12 mouse cellular contexts compared by ENCODE assay signal in the genomic region with DNA sequence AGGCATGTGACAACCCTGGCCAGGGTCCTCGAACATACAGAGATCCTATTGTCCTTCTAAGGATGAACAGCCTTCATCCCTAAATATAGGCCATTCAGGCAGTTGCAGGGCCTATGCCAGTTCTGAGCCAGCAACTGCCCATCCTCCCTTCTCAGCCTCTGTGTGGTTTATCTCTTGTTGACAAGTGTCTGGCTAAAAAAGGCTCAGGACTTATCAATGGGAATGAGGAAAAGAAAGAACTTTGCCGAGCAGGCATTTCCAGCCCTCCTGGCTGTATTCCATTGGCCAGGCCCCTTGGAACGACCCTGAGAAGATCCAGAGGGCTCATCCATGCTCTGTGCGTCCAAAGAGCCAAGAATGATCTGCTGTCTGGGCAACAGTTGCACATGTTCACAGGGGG. TPM values are rescaled to one million over a fixed set of nuclear protein-coding genes. Genes with fewer than 3 reads are reported as not detected.
A peak's percentile ranks its signal among the peaks of the same experiment; 100 is the strongest.
DNase-seq lines count a peak whose midpoint lies in the region; ATAC-seq lines count a peak whose summit lies in the region.
"Had no signal": no experiment of that assay in that cellular context is flagged by ENCODE, and none has a peak within 500 bp of the region (broad histone marks: within the 10 kb centered on the region; RNA-seq: fewer than 3 reads in every experiment).

No protein-coding gene starts in this region.

- no peak overlapping the region for H3K4me3 ChIP-seq in heart, embryonic 14.5 days (ENCODE audit: control insufficient read depth in 1 of 2, insufficient read depth in 1 of 2, low read depth in 1 of 2, low read length in 2 of 2)

- no peaks in the 10 kb centered on the region for H3K9me3 ChIP-seq in heart, embryonic 14.5 days (ENCODE audit: control insufficient read depth, low read length)

- peak; percentile 89 for ATAC-seq in heart, embryonic 14.5 days (ENCODE audit: insufficient number of reproducible peaks, insufficient read depth, low FRiP score, low read depth)
- ATAC-seq: inflammation-experienced regulatory T-cells, adult 6 months; midbrain, embryonic 16.5 days had no signal

- H3K27ac ChIP-seq in heart, embryonic 14.5 days (replicated peaks in 1 of 2; ENCODE audit: control insufficient read depth in 1 of 2, insufficient read depth in 1 of 2, low read depth in 2 of 2, low read length in 2 of 2), result peak overlapping the region; percentile 85 to 90

- peaks cover 28 to 55% of the 10 kb centered on the region in 2 experiments for H3K4me1 ChIP-seq in heart, embryonic 14.5 days (ENCODE audit: control insufficient read depth in 2 of 2, insufficient read depth in 2 of 2, low read length in 2 of 2)

- H3K4me2 ChIP-seq in heart, embryonic 14.5 days (ENCODE audit: low read length), result peak overlapping the region; percentile 14; the same call in 1 of the 2 replicates

- no peaks in the 10 kb centered on the region for H3K36me3 ChIP-seq in heart, embryonic 14.5 days (ENCODE audit: control insufficient read depth, insufficient read depth, low read length)

- no peaks in the 10 kb centered on the region for H3K27me3 ChIP-seq in heart, embryonic 14.5 days (ENCODE audit: control insufficient read depth, insufficient read depth, low read length)

- 3% methylated on average over 4 of the region's 4 CpGs for WGBS in heart, embryonic 14.5 days

- peak; percentile 30 to 58 for DNase-seq in cerebellum, postnatal 14 days
- no peak for DNase-seq in cerebellum, adult 11 months
- DNase-seq in ovary, adult 18-20 months (ENCODE audit: low spot score), result peak; percentile 43
- no peak for DNase-seq in ovary, postnatal 10 days (ENCODE audit: low spot score)
- peak; percentile 17 for DNase-seq in testis, postnatal 14 days (ENCODE audit: low spot score)
- no peak for DNase-seq in neural tube, embryonic 10.5 days (ENCODE audit: extremely low spot score, low spot score)
- no peak for DNase-seq in right cerebral cortex, postnatal 4 days
- DNase-seq: lung, postnatal 36 days; thymus, postnatal 25 days had no signal

- H3K9ac ChIP-seq in heart, embryonic 14.5 days (ENCODE audit: low read length), result no peak overlapping the region

RNA-seq across cellular contexts. Expression of a gene that starts 58.7 kb away (rescaled TPM):
- 4.8 TPM in 2 replicates for polyA plus RNA-seq in heart, embryonic 14.5 days (2014; fragmentation: Nextera tagmentation; extraction: Ambion mirVana)

Comparison
In these comparisons a context has a peak if more than half of its experiments do, and no peak if none do; other contexts are left out.
1. DNase-seq: peak in cerebellum, postnatal 14 days (2 of 2), ovary, adult 18-20 months (single experiment) and testis, postnatal 14 days (single experiment); none in cerebellum, adult 11 months (single experiment), ovary, postnatal 10 days (single experiment), neural tube, embryonic 10.5 days (single experiment) and right cerebral cortex, postnatal 4 days (single experiment).